Mouse (Mus musculus): ENCODE measurements at regions not wholly inside any gene's neighbourhood (a gene's known extent, or its start where the extent isn't known, plus 50 kb on each side); places are given as distances from the start of the nearest gene placed in this dataset.
"Not testable (repeated sequence)": the region's sequence is repeated elsewhere in the genome, so short reads cannot be mapped to it uniquely, and the experiment has no call there.

DNA sequence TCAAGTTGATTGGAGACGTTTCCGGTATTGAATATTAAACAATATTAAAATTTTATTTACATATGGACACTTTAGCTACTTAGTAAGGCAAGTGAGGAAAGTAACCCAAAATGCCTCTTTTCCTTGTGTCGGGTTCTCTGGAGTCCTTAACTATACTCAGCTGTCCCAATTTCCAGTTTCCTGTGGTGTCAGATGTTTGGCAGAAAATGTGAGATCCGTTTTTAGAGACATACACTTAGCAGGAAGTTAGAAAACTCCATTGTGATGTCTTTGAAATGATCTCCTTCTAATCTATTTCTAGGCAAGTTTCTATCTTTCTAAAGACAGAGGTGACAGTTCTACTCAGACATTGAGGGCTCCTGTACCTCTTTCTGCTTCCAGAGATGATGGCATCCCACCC lies 168.9 kb upstream of the Plcxd3 start:
- no peak for DNase-seq (ENCODE audit: low spot score)

DNA sequence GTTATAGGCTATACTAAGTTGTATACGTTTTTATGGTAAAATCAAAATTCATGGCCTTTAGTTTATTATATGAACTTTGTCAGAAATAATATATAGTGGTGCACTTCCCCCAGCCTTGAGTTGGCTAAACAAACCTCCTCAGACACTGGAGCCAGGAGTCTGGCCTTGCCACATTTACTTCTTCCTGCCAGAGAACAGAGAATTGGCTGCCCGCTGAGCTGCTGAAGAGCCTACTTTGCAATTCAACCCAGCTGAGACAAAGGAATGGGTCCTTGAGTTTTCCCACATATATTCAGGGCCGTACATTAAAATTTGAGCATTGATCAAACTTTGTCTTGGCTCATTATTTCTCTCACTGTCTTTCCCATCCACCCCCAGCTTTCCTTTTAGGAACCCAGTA lies 161.9 kb upstream of the Plcxd3 start:
- DNase-seq (ENCODE audit: low spot score), result no peak

DNA sequence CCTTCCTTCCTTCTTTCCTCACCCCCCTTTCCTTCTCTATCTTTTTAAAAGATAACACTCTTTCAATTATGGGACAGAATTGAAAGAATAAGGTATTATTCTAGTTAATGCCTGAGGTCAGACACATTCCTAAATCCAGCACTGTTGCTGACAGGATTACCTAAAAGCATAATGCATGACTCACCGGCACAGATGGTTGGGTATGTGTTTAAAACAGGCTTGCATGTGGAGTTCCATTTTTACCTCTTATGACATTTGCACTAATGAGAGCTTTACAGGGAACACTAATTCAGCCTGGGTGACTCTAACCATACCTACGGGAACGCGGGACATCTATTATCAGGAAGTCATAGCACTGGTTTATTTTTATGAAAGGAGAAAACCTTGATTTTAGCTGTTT lies 156.2 kb upstream of the Plcxd3 start:
- DNase-seq (ENCODE audit: low spot score), result peak; percentile 37

DNA sequence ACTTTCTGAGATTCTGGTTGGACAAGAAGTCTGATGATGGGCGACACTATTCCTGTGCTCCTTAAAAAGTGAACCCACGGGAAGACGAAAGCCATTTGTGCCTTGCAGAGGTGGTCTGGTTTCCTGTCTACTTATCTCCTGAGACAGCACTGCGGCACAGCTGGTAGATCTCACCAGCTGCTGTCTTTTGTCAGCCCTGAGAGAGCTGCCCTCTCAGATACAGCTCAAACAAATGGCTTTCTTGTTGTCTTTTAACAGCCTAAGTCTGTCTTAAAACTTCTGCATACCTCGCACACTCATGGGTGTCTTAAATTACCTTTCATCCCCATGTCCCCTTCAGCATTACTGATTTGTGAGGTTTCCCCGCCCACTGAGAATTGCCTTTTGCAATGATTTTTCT lies 147.2 kb upstream of the Plcxd3 start:
- DNase-seq (ENCODE audit: low spot score), result no peak

DNA sequence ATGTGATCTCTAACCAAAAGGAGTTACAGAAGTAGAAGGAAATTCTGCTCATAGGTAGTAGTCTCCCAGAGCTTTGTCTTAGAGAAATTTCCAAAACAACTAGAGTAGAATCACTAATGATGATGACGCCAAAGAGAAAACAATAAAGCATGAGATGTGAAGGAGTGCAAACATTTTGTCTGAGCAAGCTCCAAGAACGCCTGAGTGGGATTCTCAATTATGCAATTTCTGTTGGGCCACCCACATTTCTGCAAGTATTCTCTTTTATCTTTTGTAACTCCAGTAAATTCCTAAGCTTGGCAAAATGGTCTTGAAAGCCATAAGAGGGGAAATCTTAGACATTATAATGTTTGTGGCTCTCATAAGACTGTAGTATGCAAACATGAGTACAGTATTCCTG lies 134.6 kb upstream of the Plcxd3 start:
- DNase-seq (ENCODE audit: low spot score), result no peak

DNA sequence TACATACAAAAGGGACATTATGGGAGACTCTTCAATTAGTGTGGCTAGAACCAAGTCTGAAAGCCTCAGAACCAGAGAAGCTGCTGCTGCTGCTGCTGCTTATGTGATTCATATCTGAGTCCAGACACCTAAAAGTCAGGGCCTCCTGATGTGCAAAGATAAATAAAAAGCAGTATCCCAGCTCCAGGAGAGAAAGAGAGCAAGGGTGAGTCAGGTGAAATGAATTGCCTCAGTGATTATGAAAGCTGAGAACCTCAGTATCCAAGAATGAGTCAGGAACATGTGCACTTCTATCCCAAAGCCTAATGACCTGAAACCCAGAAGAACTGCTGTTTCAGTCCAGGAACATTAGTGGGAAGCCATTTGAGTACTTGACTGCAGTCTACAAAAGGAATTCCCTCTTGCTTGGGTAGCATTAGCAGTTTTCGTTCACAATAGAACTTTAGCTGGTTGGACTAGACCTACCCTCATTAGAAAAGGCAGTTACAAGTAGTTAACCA lies 127.6 kb upstream of the Plcxd3 start:
- no peak for DNase-seq (ENCODE audit: low spot score)

DNA sequence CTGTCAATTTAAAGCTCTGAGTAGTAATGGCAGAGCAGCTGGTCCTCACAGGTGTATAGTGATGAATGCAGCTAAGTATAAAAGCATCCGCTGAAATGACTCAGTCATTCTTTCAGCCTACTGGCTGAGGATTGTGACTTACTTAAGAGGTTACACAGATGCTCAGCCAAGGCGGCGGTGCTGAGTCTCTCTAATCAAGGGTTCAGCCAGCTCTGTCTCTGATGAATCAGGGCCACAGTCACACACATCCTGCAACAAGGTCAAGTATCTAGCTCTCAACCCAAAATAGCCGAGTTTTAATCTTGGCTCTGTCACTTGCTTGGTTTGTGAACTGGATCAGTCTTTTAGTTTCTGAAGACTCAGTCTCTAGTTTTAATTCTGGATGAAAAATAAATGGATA lies 110.7 kb upstream of the Plcxd3 start:
- no peak for DNase-seq (ENCODE audit: low spot score)

DNA sequence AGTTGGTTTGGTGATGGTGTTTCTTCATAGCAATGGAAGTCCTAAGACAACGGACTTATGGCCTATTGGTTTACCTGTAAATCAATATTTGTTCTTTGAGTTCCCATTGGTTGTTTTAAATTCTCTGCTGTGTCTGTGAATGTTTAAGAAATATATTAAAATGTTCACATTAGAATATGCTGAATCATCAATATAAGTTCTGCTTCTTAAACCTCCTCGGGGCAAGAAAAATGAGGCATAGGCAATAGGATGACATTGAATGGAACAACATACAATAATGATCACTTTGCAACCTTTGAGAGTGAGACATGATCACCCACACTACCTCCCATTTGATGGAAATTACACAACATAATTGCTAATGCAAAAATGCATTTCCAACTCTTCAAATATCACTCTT lies 105.5 kb upstream of the Plcxd3 start:
- no peak for DNase-seq (ENCODE audit: low spot score)

DNA sequence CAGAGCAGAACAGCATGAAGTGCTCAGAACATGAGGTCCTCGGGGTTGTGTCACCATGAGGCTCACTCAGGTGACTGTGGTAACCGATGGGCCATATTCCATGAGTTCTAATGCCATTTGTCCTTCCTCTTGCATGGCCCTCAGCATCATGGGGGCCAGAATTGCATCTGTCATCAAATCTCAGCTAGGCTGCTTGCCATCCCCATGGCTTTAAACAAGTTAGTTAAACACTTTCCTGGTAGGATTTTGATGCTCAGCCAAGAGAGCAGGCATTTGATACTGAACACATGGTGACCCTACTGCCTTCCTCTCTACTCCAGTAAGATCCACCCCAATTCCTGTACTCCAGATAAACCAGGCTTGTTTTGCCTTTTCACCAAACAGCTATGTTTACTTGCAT lies 98.3 kb upstream of the Plcxd3 start:
- no peak for DNase-seq (ENCODE audit: low spot score)

DNA sequence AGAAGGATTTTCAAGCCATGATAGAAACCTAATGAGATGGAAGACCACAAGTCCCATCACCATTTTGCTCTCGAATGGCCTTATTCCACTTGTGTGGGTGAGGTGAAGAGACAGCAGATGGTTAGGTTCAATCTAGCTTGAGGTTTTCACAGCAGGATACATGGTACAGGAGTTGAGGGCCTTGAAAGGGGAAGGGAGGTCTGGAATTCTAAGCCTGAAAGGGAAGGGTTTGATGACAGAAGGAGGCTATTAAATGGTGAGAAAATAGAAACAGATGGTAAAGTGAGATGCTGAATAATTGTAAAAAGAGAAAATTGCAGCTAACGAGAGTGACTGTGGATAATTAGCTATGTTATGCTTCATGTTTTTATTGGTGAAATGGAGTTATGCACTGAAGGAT lies 67.8 kb upstream of the Plcxd3 start:
- no peak for DNase-seq (ENCODE audit: low spot score)

DNA sequence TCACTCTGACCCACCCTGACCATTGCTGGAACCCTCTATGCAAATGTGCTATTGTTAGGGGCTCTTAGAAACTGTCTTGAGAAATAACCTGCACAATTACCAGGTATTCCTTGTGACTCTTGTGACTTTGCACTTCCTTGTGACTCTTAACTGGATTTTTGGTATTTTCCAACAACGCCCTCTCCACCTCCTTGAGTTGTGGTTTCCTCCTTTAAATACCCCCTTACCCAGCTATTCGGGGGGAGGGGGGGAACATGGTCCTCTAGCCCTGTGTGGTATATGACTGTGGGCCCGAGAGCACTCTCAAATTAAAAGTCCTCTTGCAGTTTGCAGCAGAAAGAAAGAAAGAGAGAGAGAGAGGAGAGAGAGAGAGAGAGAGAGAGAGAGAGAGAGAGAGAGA lies 61.6 kb upstream of the Plcxd3 start:
- DNase-seq (ENCODE audit: low spot score), result not testable (repeated sequence)

DNA sequence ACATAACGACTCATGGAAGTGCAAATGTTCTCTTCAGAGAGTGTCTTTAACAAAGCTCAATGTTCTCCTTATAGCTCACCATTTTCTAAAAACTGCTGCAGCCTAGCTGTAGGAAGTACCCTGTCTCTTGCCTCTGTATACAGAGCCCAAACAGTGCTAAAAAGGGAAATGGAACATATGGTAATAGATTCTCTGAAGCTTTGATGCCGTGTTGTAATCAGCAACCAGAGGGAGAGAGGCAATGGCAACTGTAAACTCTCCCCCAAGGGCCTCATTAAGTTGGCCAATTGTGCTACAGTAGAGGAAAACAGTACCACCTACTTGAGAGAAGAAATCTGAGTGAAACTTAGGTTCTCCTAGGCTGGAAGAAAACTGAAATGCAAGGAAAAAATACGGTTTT lies 59.4 kb upstream of the Plcxd3 start:
- DNase-seq (ENCODE audit: low spot score), result no peak

All from layer of hippocampus, adult 11-12 months (tissue).